10 mouse cellular contexts compared by ENCODE assay signal in the genomic region with DNA sequence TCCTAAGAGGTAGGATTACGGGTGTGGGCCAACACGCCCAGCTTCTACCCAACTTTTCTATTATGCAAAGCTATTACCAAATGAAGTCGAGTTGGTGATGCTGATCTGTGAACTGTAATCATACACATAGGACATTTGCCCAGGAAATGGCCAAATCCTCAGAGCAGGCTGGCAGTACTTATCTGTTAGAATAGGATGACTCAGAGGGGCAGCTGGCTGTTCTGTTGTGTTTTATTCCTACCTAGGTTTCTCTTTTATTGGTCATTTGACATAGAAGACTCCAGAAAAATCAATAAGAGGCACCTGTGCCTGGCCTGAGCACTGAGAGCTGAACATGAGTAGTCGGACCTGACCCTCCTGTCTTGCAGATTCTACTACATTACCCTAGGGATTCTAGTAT.
"Had no signal": no experiment of that assay in that cellular context is flagged by ENCODE, and none has a peak within 500 bp of the region (broad histone marks: within the 10 kb centered on the region; RNA-seq: fewer than 3 reads in every experiment).

No protein-coding gene starts in this region.

- H3K4me3 ChIP-seq: limb, embryonic 13.5 days; liver, embryonic 13.5 days; midbrain, embryonic 13.5 days had no signal

- H3K4me1 ChIP-seq: limb, embryonic 13.5 days had no signal

- ATAC-seq: midbrain, embryonic 13.5 days had no signal

- H3K9me3 ChIP-seq: limb, embryonic 13.5 days; liver, embryonic 13.5 days; midbrain, embryonic 13.5 days had no signal

- H3K4me2 ChIP-seq: limb, embryonic 13.5 days; liver, embryonic 13.5 days; midbrain, embryonic 13.5 days had no signal

- DNase-seq: kidney, adult 8-10 months; kidney, postnatal 25 days; left cerebral cortex, postnatal 4 days; liver, embryonic 13.5 days; lung, adult 18-20 months; right cerebral cortex, postnatal 14 days; thymus, postnatal 4 days had no signal

- H3K27me3 ChIP-seq: limb, embryonic 13.5 days; liver, embryonic 13.5 days; midbrain, embryonic 13.5 days had no signal

- H3K9ac ChIP-seq: limb, embryonic 13.5 days; liver, embryonic 13.5 days; midbrain, embryonic 13.5 days had no signal

- H3K27ac ChIP-seq: limb, embryonic 13.5 days; liver, embryonic 13.5 days; midbrain, embryonic 13.5 days; stomach, postnatal 0 days had no signal
